Mouse (Mus musculus): ENCODE measurements around the gene Btbd35f12.
"Not testable (repeated sequence)": the region's sequence is repeated elsewhere in the genome, so short reads cannot be mapped to it uniquely, and the experiment has no call there.

- TF ChIP-seq CTCF (IDR thresholded peaks at IDR 0.05; ENCODE audit: borderline replicate concordance, insufficient read depth, low read depth, low read length); POLR2A (IDR thresholded peaks at IDR 0.05; ENCODE audit: borderline replicate concordance, insufficient read depth, low read length): not testable (repeated sequence)
Measured at GRCm38 (mm10) chrX:33353254-33353653, 40.1 kb downstream of the Btbd35f12 start.
